Mouse (Mus musculus) ovary, adult 10 weeks (tissue): ENCODE measurements around the gene Psmb1. TPM values are rescaled to one million over a fixed set of nuclear protein-coding genes. Genes with fewer than 3 reads are reported as not detected.

Source experiments
- polyA plus RNA-seq: library from polyadenylated mRNA; stranded (reverse); fragments of 350-450 nt; fragmentation: Illumina TruSeq; extraction: RNeasy Lipid Tissue Mini Kit (QIAGEN cat#74804); gene quantifications from one replicate; pipeline ENCODE4 v1.2.3, GENCODE M21; 2014

The Psmb1 gene
- 166 TPM for polyA plus RNA-seq

GRCm38 (mm10) chr17:15499656-15500394 is at the start of gene Psmb1, which contains the start of gene Tbp:
Psmb1 (minus strand) TSS chr17:15499751.
Tbp (plus strand) TSS chr17:15499888.

GRCm38 (mm10) chr17:15526986-15527810 is 27.6 kb upstream of the Psmb1 start, which contains the start of gene Pdcd2:
Pdcd2 (minus strand) TSS chr17:15527301.

Other genes with a start within 250 kb of the Psmb1 start
- 2.1 TPM for gene Dll1, start 122.9 kb downstream of the Psmb1 start, polyA plus RNA-seq
- 29.8 TPM for gene Fam120b, start 103.5 kb downstream of the Psmb1 start, polyA plus RNA-seq
- 87.6 TPM for gene Tbp, start 137 bp upstream of the Psmb1 start, polyA plus RNA-seq
- gene Pdcd2, start 27.6 kb upstream of the Psmb1 start, polyA plus RNA-seq = 75.0 TPM
- 3.5 TPM for gene Prdm9, start 64.6 kb upstream of the Psmb1 start, polyA plus RNA-seq
- 64.7 TPM for gene Chd1, start 205.2 kb upstream of the Psmb1 start, polyA plus RNA-seq